Mouse (Mus musculus) heart, adult 2 months (tissue): ENCODE measurements around the gene Ano1.

ENCODE experiments used
- CTCF ChIP-seq: fragments of 200-600 bp; IDR thresholded peaks from 2 replicates; pipeline ENCODE4 v1.8.1; 2022; ENCODE audit warnings: antibody characterized with exemption, mild to moderate bottlenecking, moderate library complexity
- POLR2A ChIP-seq: fragments of 200-500 bp; IDR thresholded peaks from 2 replicates; pipeline ENCODE4 v1.6.1; 2011; ENCODE audit warnings: mild to moderate bottlenecking, low read depth, low read length, control low read depth; ENCODE audit not compliant: insufficient read depth

DNA sequence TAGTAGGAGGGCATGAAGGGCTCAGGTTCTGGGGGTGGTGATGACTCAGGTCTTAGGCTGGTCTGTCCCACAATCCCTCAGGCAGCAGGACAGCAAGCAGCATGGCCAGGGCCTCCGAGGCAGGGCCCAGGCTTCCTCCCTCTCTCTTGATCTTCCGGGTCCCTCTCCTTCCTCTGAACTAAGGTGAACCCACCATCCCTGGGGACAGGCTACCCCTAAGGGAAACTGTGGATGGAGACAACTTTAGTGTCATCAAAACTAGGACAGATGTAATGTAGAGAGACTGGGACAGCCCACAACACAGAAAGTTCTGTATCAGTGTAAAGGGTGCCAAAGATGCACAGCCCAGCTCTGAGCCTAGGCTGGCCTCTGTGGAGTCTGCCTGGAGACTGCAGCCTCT lies 12.2 kb upstream of the Ano1 start:
- no peak for TF ChIP-seq CTCF
- TF ChIP-seq POLR2A: no peak
